Mouse (Mus musculus) left cerebral cortex, adult 2 months (tissue): ENCODE results near the gene Cdhr4. TPM values are rescaled to one million over a fixed set of nuclear protein-coding genes. Genes with fewer than 3 reads are reported as not detected.
A peak's percentile ranks its signal among the peaks of the same experiment; 100 is the strongest.

Source experiments
- DNase-seq, 2 experiments: peaks; one replicate each; pipeline ENCODE4 v3.0.0; 2021 to 2022; ENCODE audit warnings: low spot score in 2 of 2, mixed read lengths in 1 of 2; ENCODE audit errors: extremely low spot score in 1 of 2
- H3K27ac ChIP-seq: fragments of 200-600 bp; 2 replicates; pipeline ENCODE4 v1.8.1; 2022
- H3K4me3 ChIP-seq: fragments of 200-600 bp; 2 replicates; pipeline ENCODE4 v1.8.1; 2022
- CTCF ChIP-seq: fragments of 200-600 bp; IDR thresholded peaks from 2 replicates; pipeline ENCODE4 v1.8.1; 2022; ENCODE audit warnings: antibody characterized with exemption, mild to moderate bottlenecking, moderate library complexity
- intact Hi-C: fragments of 180-260 bp; cut with DNase I; formaldehyde crosslinking; loops from one replicate; pipeline ENCODE4 v1.15.1; 2025
- long read RNA-seq, 2 experiments: library from polyadenylated mRNA; stranded (forward); transcript quantifications; one replicate each; pipeline ENCODE4 v2.0.0; 2021; ENCODE audit warnings: borderline mapping rate in 2 of 2
- total RNA-seq, 2 experiments: library from RNA; stranded (reverse); gene quantifications; 2 replicates each; pipeline ENCODE4 v1.2.3; 2021

Gene Cdhr4
- total RNA-seq, result 1 to 10 TPM; 1.3 to 2.3 TPM
- long read RNA-seq, experiment 1, partial matches to known transcripts, result 0 of 1 reads
- long read RNA-seq, experiment 1, other reads (novel, unspliced or antisense), result 1 of 1 reads
- long read RNA-seq, experiment 2, partial matches to known transcripts, result 0 of 1 reads
- long read RNA-seq, experiment 2, other reads (novel, unspliced or antisense), result 1 of 1 reads

- no peak for TF ChIP-seq CTCF
- DNase-seq, result no peak
- Histone ChIP-seq H3K27ac (no peak within 1 kb of the TSS), H3K4me3 (no peak within 1 kb of the TSS)
- intact Hi-C loops, result no loop called here
These were observed at the start of gene Cdhr4 for GRCm38 (mm10) chr9:107992197-107992596. Cdhr4 (plus strand) TSS chr9:107992497.

- no peak for DNase-seq
- Histone ChIP-seq H3K4me3 (no peak overlapping the region), H3K27ac (peak overlapping the region; percentile 67)
- intact Hi-C loops, result no loop called here
- no peak for TF ChIP-seq CTCF
These were observed 44.8 kb upstream of the Cdhr4 start for GRCm38 (mm10) chr9:107947241-107948194.

GRCm38 (mm10) chr9:107949184-107949921 is 42.9 kb upstream of the Cdhr4 start:
- intact Hi-C loops, result no loop called here
- Histone ChIP-seq H3K27ac (no peak overlapping the region), H3K4me3 (no peak overlapping the region)
- no peak for DNase-seq
- TF ChIP-seq CTCF, result no peak

- H3K4me3 ChIP-seq, result peak within 1 kb of the TSS; percentile 54
- no peak for DNase-seq
- H3K27ac ChIP-seq, result peak within 1 kb of the TSS; percentile 87
- TF ChIP-seq CTCF, result no peak
- intact Hi-C loops, result no loop called here
These were observed 42.4 kb upstream of the Cdhr4 start, which contains the start of gene Traip for GRCm38 (mm10) chr9:107949922-107950235. Traip (plus strand) TSS chr9:107950136.

- TF ChIP-seq CTCF, result no peak; the same call in 1 of the 2 replicates
- peak overlapping the region; percentile 87 for H3K27ac ChIP-seq
- intact Hi-C loops, result no loop called here
- DNase-seq, result peak; percentile 88
- peak overlapping the region; percentile 54 for H3K4me3 ChIP-seq
These were observed 41.6 kb upstream of the Cdhr4 start for GRCm38 (mm10) chr9:107950460-107951355.

- Histone ChIP-seq H3K4me3 (no peak overlapping the region), H3K27ac (no peak overlapping the region)
- TF ChIP-seq CTCF, result no peak
- intact Hi-C loops, result no loop called here
- DNase-seq, result no peak
These were observed 36.5 kb upstream of the Cdhr4 start for GRCm38 (mm10) chr9:107955613-107956289.

GRCm38 (mm10) chr9:107957141-107957540 is 35.2 kb upstream of the Cdhr4 start:
- no peak for TF ChIP-seq CTCF
- no peak for DNase-seq
- Histone ChIP-seq H3K27ac (no peak overlapping the region), H3K4me3 (no peak overlapping the region)
- intact Hi-C loops, result no loop called here

- intact Hi-C loops, result loop anchor here (5.0 kb wide), 1 partner anchor 107 kb away; no protein-coding TSS in a partner anchor
- H3K27ac ChIP-seq, result peak overlapping the region; percentile 95
These were observed 32.4 kb upstream of the Cdhr4 start for GRCm38 (mm10) chr9:107959896-107960295.

GRCm38 (mm10) chr9:107960928-107961327 is 31.4 kb upstream of the Cdhr4 start:
- Histone ChIP-seq H3K27ac (peak overlapping the region; percentile 95), H3K4me3 (0 out of 2 replicates have a peak overlapping the region, but pooled peaks have one; percentile 9)
- intact Hi-C loops, result loop anchor here (5.0 kb wide), 1 partner anchor 106 kb away; no protein-coding TSS in a partner anchor
- TF ChIP-seq CTCF, result no peak; the same call in 1 of the 2 replicates
- no peak for DNase-seq

More at GRCm38 (mm10) chr9:107959896-107960295, 32.4 kb upstream of the Cdhr4 start:
- TF ChIP-seq CTCF, result no peak
- no peak for DNase-seq
- H3K4me3 ChIP-seq, result no peak overlapping the region

GRCm38 (mm10) chr9:107961351-107961762 is 30.9 kb upstream of the Cdhr4 start:
- Histone ChIP-seq H3K4me3 (peak overlapping the region; percentile 24), H3K27ac (peak overlapping the region; percentile 95)
- no peak for TF ChIP-seq CTCF
- intact Hi-C loops, result loop anchor here (5.0 kb wide), 1 partner anchor 106 kb away; no protein-coding TSS in a partner anchor
- DNase-seq, result peak; percentile 77 to 82
